Mouse (Mus musculus): ENCODE results near the gene Olfr1084. TPM values are rescaled to one million over a fixed set of nuclear protein-coding genes. Genes with fewer than 3 reads are reported as not detected.
"Not testable (repeated sequence)": the region's sequence is repeated elsewhere in the genome, so short reads cannot be mapped to it uniquely, and the experiment has no call there.

Olfr1084 gene
- not detected in 2 replicates for polyA plus RNA-seq (2012)

GRCm38 (mm10) chr2:86639625-86640024, at the start of gene Olfr1084:
Olfr1084 (minus strand) TSS chr2:86639725.
- TF ChIP-seq GATA1 (IDR thresholded peaks at IDR 0.05; ENCODE audit: low read length) = not testable (repeated sequence)

- TF ChIP-seq GATA1 (IDR thresholded peaks at IDR 0.05; ENCODE audit: low read length) = no peak
Measured at GRCm38 (mm10) chr2:86679992-86680391, 40.5 kb upstream of the Olfr1084 start, which contains the start of gene Olfr1086. Olfr1086 (minus strand) TSS chr2:86680092.

- no peak for TF ChIP-seq GATA1 (IDR thresholded peaks at IDR 0.05; ENCODE audit: low read length)
Measured at GRCm38 (mm10) chr2:86661919-86662318, 22.4 kb upstream of the Olfr1084 start, which contains the start of gene Olfr1085. Olfr1085 (minus strand) TSS chr2:86662019.

GRCm38 (mm10) chr2:86598866-86599265, 40.7 kb downstream of the Olfr1084 start, which contains the start of gene Olfr1082:
Olfr1082 (minus strand) TSS chr2:86598966.
- not testable (repeated sequence) for TF ChIP-seq GATA1 (IDR thresholded peaks at IDR 0.05; ENCODE audit: low read length)

Other genes with a start within 250 kb of the Olfr1084 start
- gene Olfr1061, start 225.7 kb downstream of the Olfr1084 start, polyA plus RNA-seq (2012) = not detected in 2 replicates
- not detected in 2 replicates for gene Olfr1062, start 213.0 kb downstream of the Olfr1084 start, polyA plus RNA-seq (2012)
- gene Olfr1065, start 189.1 kb downstream of the Olfr1084 start, polyA plus RNA-seq (2012) = not detected in 2 replicates
- gene Olfr1066, start 183.5 kb downstream of the Olfr1084 start, polyA plus RNA-seq (2012) = not detected in 2 replicates
- not detected in 2 replicates for gene Olfr228, start 152.3 kb downstream of the Olfr1084 start, polyA plus RNA-seq (2012)
- not detected in 2 replicates for gene Olfr1076, start 131.3 kb downstream of the Olfr1084 start, polyA plus RNA-seq (2012)
- gene Olfr1079, start 97.2 kb downstream of the Olfr1084 start, polyA plus RNA-seq (2012) = not detected in 2 replicates
- not detected in 2 replicates for gene Olfr1080, start 81.5 kb downstream of the Olfr1084 start, polyA plus RNA-seq (2012)
- gene Olfr1082, start 40.8 kb downstream of the Olfr1084 start, polyA plus RNA-seq (2012) = not detected in 2 replicates
- gene Olfr1085, start 22.3 kb upstream of the Olfr1084 start, polyA plus RNA-seq (2012) = not detected in 2 replicates
- not detected in 2 replicates for gene Olfr1086, start 40.4 kb upstream of the Olfr1084 start, polyA plus RNA-seq (2012)
- not detected in 2 replicates for gene Olfr1087, start 58.7 kb upstream of the Olfr1084 start, polyA plus RNA-seq (2012)
- not detected in 2 replicates for gene Olfr1089, start 94.0 kb upstream of the Olfr1084 start, polyA plus RNA-seq (2012)
- gene Olfr1090, start 119.3 kb upstream of the Olfr1084 start, polyA plus RNA-seq (2012) = not detected in 2 replicates
- gene Olfr1093, start 142.8 kb upstream of the Olfr1084 start, polyA plus RNA-seq (2012) = not detected in 2 replicates
- not detected in 2 replicates for gene Olfr141, start 170.3 kb upstream of the Olfr1084 start, polyA plus RNA-seq (2012)
- gene Olfr1094, start 184.9 kb upstream of the Olfr1084 start, polyA plus RNA-seq (2012) = not detected in 2 replicates
- not detected in 2 replicates for gene Olfr1095, start 212.0 kb upstream of the Olfr1084 start, polyA plus RNA-seq (2012)
- not detected in 2 replicates for gene Gm13723, start 235.1 kb upstream of the Olfr1084 start, polyA plus RNA-seq (2012)

Data from G1E-ER4 (cell line).